Mouse (Mus musculus) adrenal gland, postnatal 36 days (tissue): Measurements from ENCODE around the gene Arhgap35. TPM values are rescaled to one million over a fixed set of nuclear protein-coding genes. Genes with fewer than 3 reads are reported as not detected.
"Not testable (repeated sequence)": the region's sequence is repeated elsewhere in the genome, so short reads cannot be mapped to it uniquely, and the experiment has no call there.

Experiments
- DNase-seq, 2 experiments: peaks; one replicate each; pipeline ENCODE4 v3.0.0; 2021; ENCODE audit warnings: mixed read lengths in 1 of 2
- total RNA-seq, 2 experiments: library from RNA; stranded (reverse); gene quantifications; 2 replicates each; pipeline ENCODE4 v1.2.3; 2021

Gene Arhgap35
- total RNA-seq, 2 experiments from 2014 or later = 55.7 to 68.7 TPM

- not testable (repeated sequence) for DNase-seq
These were observed 8.0 kb downstream of the Arhgap35 start for GRCm38 (mm10) chr7:16606808-16607207.

- DNase-seq = no peak
These were observed 10.7 kb downstream of the Arhgap35 start for GRCm38 (mm10) chr7:16604141-16604540.

- no peak for DNase-seq
These were observed 13.1 kb downstream of the Arhgap35 start for GRCm38 (mm10) chr7:16601683-16602102.

- DNase-seq = no peak
These were observed 15.8 kb downstream of the Arhgap35 start for GRCm38 (mm10) chr7:16599006-16599405.

GRCm38 (mm10) chr7:16591292-16591691 is 23.5 kb downstream of the Arhgap35 start:
- peak in 1 of 2 experiments; percentile 31 for DNase-seq

GRCm38 (mm10) chr7:16587649-16588048 is 27.1 kb downstream of the Arhgap35 start:
- DNase-seq = no peak

GRCm38 (mm10) chr7:16584384-16584783 is 30.4 kb downstream of the Arhgap35 start:
- no peak for DNase-seq

- DNase-seq = no peak
These were observed 31.0 kb downstream of the Arhgap35 start for GRCm38 (mm10) chr7:16583775-16584174.

GRCm38 (mm10) chr7:16582299-16582698 is 32.5 kb downstream of the Arhgap35 start:
- no peak for DNase-seq

- DNase-seq = peak; percentile 62 to 64
These were observed 33.3 kb downstream of the Arhgap35 start for GRCm38 (mm10) chr7:16581276-16582100.

- DNase-seq = no peak
These were observed 38.1 kb downstream of the Arhgap35 start for GRCm38 (mm10) chr7:16576719-16577118.

GRCm38 (mm10) chr7:16571191-16571590 is 43.6 kb downstream of the Arhgap35 start:
- no peak for DNase-seq

GRCm38 (mm10) chr7:16570737-16571136 is 44.1 kb downstream of the Arhgap35 start:
- DNase-seq = no peak

GRCm38 (mm10) chr7:16564491-16564890 is 50.3 kb downstream of the Arhgap35 start:
- no peak for DNase-seq

GRCm38 (mm10) chr7:16557783-16558538 is 56.8 kb downstream of the Arhgap35 start:
- DNase-seq = no peak

GRCm38 (mm10) chr7:16557251-16557650 is 57.5 kb downstream of the Arhgap35 start:
- DNase-seq = no peak

- no peak for DNase-seq
These were observed 60.6 kb downstream of the Arhgap35 start for GRCm38 (mm10) chr7:16554215-16554614.

- no peak for DNase-seq
These were observed 63.2 kb downstream of the Arhgap35 start for GRCm38 (mm10) chr7:16551581-16551980.

- no peak for DNase-seq
These were observed 65.5 kb downstream of the Arhgap35 start for GRCm38 (mm10) chr7:16549299-16549698.

GRCm38 (mm10) chr7:16544770-16545169 is 70.0 kb downstream of the Arhgap35 start:
- no peak for DNase-seq

GRCm38 (mm10) chr7:16537220-16537903 is 77.4 kb downstream of the Arhgap35 start:
- DNase-seq = peak; percentile 11 to 13

GRCm38 (mm10) chr7:16525995-16526394 is 88.8 kb downstream of the Arhgap35 start:
- peak in 1 of 2 experiments; percentile 10 for DNase-seq

- no peak for DNase-seq
These were observed 89.3 kb downstream of the Arhgap35 start for GRCm38 (mm10) chr7:16525448-16525847.
